20 mouse cellular contexts compared by ENCODE assay signal in genomic region chr16:87250531-87250930, GRCm38 (mm10).
A peak's percentile ranks its signal among the peaks of the same experiment; 100 is the strongest.
DNase-seq lines count a peak whose midpoint lies in the region; ATAC-seq lines count a peak whose summit lies in the region.
"Had no signal": no experiment of that assay in that cellular context is flagged by ENCODE, and none has a peak within 500 bp of the region (broad histone marks: within the 10 kb centered on the region; RNA-seq: fewer than 3 reads in every experiment).

No protein-coding gene starts in this region.

- H3K27me3 ChIP-seq in heart, embryonic 10.5 days (ENCODE audit: insufficient read depth, poor library complexity, severe bottlenecking), result no peaks in the 10 kb centered on the region
- H3K27me3 ChIP-seq in heart, embryonic 11.5 days (ENCODE audit: control insufficient read depth, insufficient read depth, low read length), result no peaks in the 10 kb centered on the region
- H3K27me3 ChIP-seq in lung, embryonic 15.5 days, result no peaks in the 10 kb centered on the region
- no peaks in the 10 kb centered on the region for H3K27me3 ChIP-seq in heart, embryonic 16.5 days (ENCODE audit: control insufficient read depth, insufficient read depth, low read length)
- H3K27me3 ChIP-seq in hindbrain, embryonic 16.5 days (replicated peaks; ENCODE audit: control insufficient read depth, insufficient read depth, low read length), result no peaks in the 10 kb centered on the region; the same call in 1 of the 2 replicates
- H3K27me3 ChIP-seq: hindbrain, embryonic 15.5 days; intestine, embryonic 15.5 days; liver, embryonic 13.5 days; midbrain, embryonic 12.5 days; neural tube, embryonic 15.5 days had no signal

- no peak for ATAC-seq in heart, embryonic 11.5 days (replicated peaks; ENCODE audit: insufficient number of reproducible peaks, low FRiP score, low TSS enrichment)
- ATAC-seq in lung, embryonic 15.5 days (ENCODE audit: borderline replicate concordance, extremely low read depth, low FRiP score, low TSS enrichment), result no peak
- ATAC-seq in heart, embryonic 16.5 days (replicated peaks; ENCODE audit: extremely low read depth, insufficient read depth, low FRiP score), result no peak
- no peak for ATAC-seq in hindbrain, embryonic 16.5 days

- peak overlapping the region; percentile 53; the same call in 1 of the 2 replicates for H3K27ac ChIP-seq in heart, embryonic 10.5 days
- no peak overlapping the region for H3K27ac ChIP-seq in heart, embryonic 11.5 days (ENCODE audit: low read depth, low read length)
- H3K27ac ChIP-seq in lung, embryonic 15.5 days, result peak overlapping the region; percentile 7; the same call in 1 of the 2 replicates
- H3K27ac ChIP-seq in heart, embryonic 16.5 days (ENCODE audit: low read length), result peak overlapping the region; percentile 38
- no peak overlapping the region for H3K27ac ChIP-seq in hindbrain, embryonic 16.5 days (ENCODE audit: low read depth, low read length)
- H3K27ac ChIP-seq: embryonic facial prominence, embryonic 10.5 days; hindbrain, embryonic 15.5 days; intestine, embryonic 15.5 days; left cerebral cortex, adult 2 months; liver, embryonic 13.5 days; midbrain, embryonic 12.5 days; neural tube, embryonic 15.5 days had no signal

- H3K4me3 ChIP-seq in heart, embryonic 10.5 days, result no peak overlapping the region
- no peak overlapping the region for H3K4me3 ChIP-seq in heart, embryonic 11.5 days (ENCODE audit: low read depth, low read length)
- H3K4me3 ChIP-seq in lung, embryonic 15.5 days, result no peak overlapping the region
- no peak overlapping the region for H3K4me3 ChIP-seq in heart, embryonic 16.5 days (ENCODE audit: low read length)
- H3K4me3 ChIP-seq in hindbrain, embryonic 16.5 days (ENCODE audit: low read length), result no peak overlapping the region
- H3K4me3 ChIP-seq: embryonic facial prominence, embryonic 10.5 days; hindbrain, embryonic 15.5 days; intestine, embryonic 15.5 days; left cerebral cortex, adult 2 months; liver, embryonic 13.5 days; midbrain, embryonic 12.5 days; neural tube, embryonic 15.5 days had no signal

- H3K9ac ChIP-seq in heart, embryonic 11.5 days (ENCODE audit: low read depth, low read length), result no peak overlapping the region
- H3K9ac ChIP-seq in lung, embryonic 15.5 days, result no peak overlapping the region
- H3K9ac ChIP-seq in heart, embryonic 16.5 days (ENCODE audit: low read length), result peak overlapping the region; percentile 12; the same call in 1 of the 2 replicates
- no peak overlapping the region for H3K9ac ChIP-seq in hindbrain, embryonic 16.5 days (ENCODE audit: low read depth, low read length)
- H3K9ac ChIP-seq: forebrain, postnatal 0 days; hindbrain, embryonic 15.5 days; intestine, embryonic 15.5 days; liver, embryonic 13.5 days; lung, embryonic 14.5 days; midbrain, embryonic 12.5 days; neural tube, embryonic 15.5 days had no signal

- no peaks in the 10 kb centered on the region for H3K36me3 ChIP-seq in heart, embryonic 10.5 days
- H3K36me3 ChIP-seq in heart, embryonic 11.5 days (ENCODE audit: control insufficient read depth, insufficient read depth, low read length), result no peaks in the 10 kb centered on the region
- no peaks in the 10 kb centered on the region for H3K36me3 ChIP-seq in lung, embryonic 15.5 days
- H3K36me3 ChIP-seq in heart, embryonic 16.5 days (ENCODE audit: control insufficient read depth, insufficient read depth), result no peaks in the 10 kb centered on the region
- no peaks in the 10 kb centered on the region for H3K36me3 ChIP-seq in hindbrain, embryonic 16.5 days (ENCODE audit: control insufficient read depth, insufficient read depth, low read length)
- H3K36me3 ChIP-seq: embryonic facial prominence, embryonic 10.5 days; hindbrain, embryonic 15.5 days; intestine, embryonic 15.5 days; liver, embryonic 13.5 days; midbrain, embryonic 12.5 days; neural tube, embryonic 15.5 days had no signal

- peaks cover 24% of the 10 kb centered on the region for H3K4me1 ChIP-seq in heart, embryonic 10.5 days
- H3K4me1 ChIP-seq in heart, embryonic 11.5 days (ENCODE audit: control insufficient read depth, insufficient read depth, low read length), result peaks cover 7% of the 10 kb centered on the region
- H3K4me1 ChIP-seq in lung, embryonic 15.5 days, result no peaks in the 10 kb centered on the region
- H3K4me1 ChIP-seq in heart, embryonic 16.5 days (ENCODE audit: control insufficient read depth, insufficient read depth, low read length), result peaks cover 21% of the 10 kb centered on the region
- H3K4me1 ChIP-seq in hindbrain, embryonic 16.5 days (ENCODE audit: control insufficient read depth, insufficient read depth, low read depth, low read length), result no peaks in the 10 kb centered on the region; the same call in 1 of the 2 replicates
- H3K4me1 ChIP-seq: hindbrain, embryonic 15.5 days; intestine, embryonic 15.5 days; liver, embryonic 13.5 days; midbrain, embryonic 12.5 days; neural tube, embryonic 15.5 days had no signal

- WGBS in heart, embryonic 10.5 days, result 72% methylated on average over 10 of the region's 10 CpGs
- 67% methylated on average over 10 of the region's 10 CpGs for WGBS in heart, embryonic 11.5 days (ENCODE audit: insufficient replicate concordance)
- 58% methylated on average over 10 of the region's 10 CpGs for WGBS in lung, embryonic 15.5 days
- 53% methylated on average over 10 of the region's 10 CpGs for WGBS in heart, embryonic 16.5 days
- WGBS in hindbrain, embryonic 16.5 days, result 83% methylated on average over 10 of the region's 10 CpGs

- no peaks in the 10 kb centered on the region for H3K9me3 ChIP-seq in heart, embryonic 10.5 days
- no peaks in the 10 kb centered on the region for H3K9me3 ChIP-seq in heart, embryonic 11.5 days (replicated peaks; ENCODE audit: control insufficient read depth, low read length)
- no peaks in the 10 kb centered on the region for H3K9me3 ChIP-seq in lung, embryonic 15.5 days
- no peaks in the 10 kb centered on the region for H3K9me3 ChIP-seq in heart, embryonic 16.5 days (replicated peaks; ENCODE audit: control insufficient read depth, low read length)
- H3K9me3 ChIP-seq in hindbrain, embryonic 16.5 days (ENCODE audit: control insufficient read depth, low read length), result no peaks in the 10 kb centered on the region
- H3K9me3 ChIP-seq: embryonic facial prominence, embryonic 10.5 days; hindbrain, embryonic 15.5 days; intestine, embryonic 15.5 days; liver, embryonic 13.5 days; midbrain, embryonic 12.5 days; neural tube, embryonic 15.5 days had no signal

- no peak overlapping the region for H3K4me2 ChIP-seq in heart, embryonic 11.5 days
- no peak overlapping the region for H3K4me2 ChIP-seq in lung, embryonic 15.5 days
- no peak overlapping the region for H3K4me2 ChIP-seq in heart, embryonic 16.5 days (ENCODE audit: low read depth, low read length)
- no peak overlapping the region for H3K4me2 ChIP-seq in hindbrain, embryonic 16.5 days (ENCODE audit: low read length)
- H3K4me2 ChIP-seq: hindbrain, embryonic 15.5 days; intestine, embryonic 15.5 days; liver, embryonic 13.5 days; lung, embryonic 14.5 days; midbrain, embryonic 12.5 days; neural tube, embryonic 15.5 days had no signal

- no peak for DNase-seq in heart, embryonic 10.5 days (ENCODE audit: low spot score)
- DNase-seq in lung, postnatal 25 days (ENCODE audit: low spot score), result no peak
- no peak for DNase-seq in thymus, adult 18-20 months
- DNase-seq: cerebellum, adult 11 months; gastrocnemius, postnatal 25 days; liver, embryonic 13.5 days; right cerebral cortex, adult 18-20 months; right cerebral cortex, postnatal 4 days had no signal

Comparison
In these comparisons a context has a peak if more than half of its experiments do, and no peak if none do; other contexts are left out.
1. H3K27ac ChIP-seq: peak in heart, embryonic 10.5 days (single experiment), lung, embryonic 15.5 days (single experiment) and heart, embryonic 16.5 days (single experiment); none in heart, embryonic 11.5 days (single experiment) and hindbrain, embryonic 16.5 days (single experiment).